Mouse (Mus musculus) liver, adult (tissue): ENCODE measurements around the gene Slc45a3.

ENCODE experiments used
- GATA4 ChIP-seq: IDR thresholded peaks from 2 replicates; pipeline ENCODE4 v1.6.1; 2014; ENCODE audit warnings: mild to moderate bottlenecking, low read length; ENCODE audit not compliant: insufficient replicate concordance

The Slc45a3 gene

GRCm38 (mm10) chr1:131954242-131954865, 8.4 kb upstream of the Slc45a3 start:
- TF ChIP-seq GATA4, result no peak

GRCm38 (mm10) chr1:131955131-131955757, 7.5 kb upstream of the Slc45a3 start:
- no peak for TF ChIP-seq GATA4

GRCm38 (mm10) chr1:131957416-131957815, 5.4 kb upstream of the Slc45a3 start:
- TF ChIP-seq GATA4, result no peak

DNA sequence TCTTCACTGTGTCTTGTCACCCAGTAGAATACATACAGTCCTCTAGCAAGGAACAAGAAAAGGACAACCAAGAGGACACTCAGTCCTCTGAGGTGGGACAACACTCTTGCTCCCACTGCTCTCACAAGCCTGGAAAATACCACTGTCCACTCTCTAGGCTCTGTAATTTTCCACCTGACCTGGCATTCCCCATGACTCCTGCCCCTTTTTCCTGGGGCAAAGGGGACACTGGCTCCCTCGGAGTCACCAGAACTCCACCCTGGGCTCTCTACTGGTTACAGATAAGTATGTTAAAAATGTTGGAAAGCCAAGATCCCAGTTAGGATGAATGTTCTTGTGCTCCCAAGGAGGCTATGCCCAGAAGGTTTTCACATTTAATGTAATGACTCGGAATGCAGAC, 1.8 kb upstream of the Slc45a3 start:
- no peak for TF ChIP-seq GATA4

- TF ChIP-seq GATA4, result no peak
Observed at GRCm38 (mm10) chr1:131963085-131963951, 551 bp downstream of the Slc45a3 start.

- TF ChIP-seq GATA4, result peak; percentile 93; the same call in 1 of the 2 replicates
Observed at GRCm38 (mm10) chr1:131964100-131964499, 1.3 kb downstream of the Slc45a3 start.

DNA sequence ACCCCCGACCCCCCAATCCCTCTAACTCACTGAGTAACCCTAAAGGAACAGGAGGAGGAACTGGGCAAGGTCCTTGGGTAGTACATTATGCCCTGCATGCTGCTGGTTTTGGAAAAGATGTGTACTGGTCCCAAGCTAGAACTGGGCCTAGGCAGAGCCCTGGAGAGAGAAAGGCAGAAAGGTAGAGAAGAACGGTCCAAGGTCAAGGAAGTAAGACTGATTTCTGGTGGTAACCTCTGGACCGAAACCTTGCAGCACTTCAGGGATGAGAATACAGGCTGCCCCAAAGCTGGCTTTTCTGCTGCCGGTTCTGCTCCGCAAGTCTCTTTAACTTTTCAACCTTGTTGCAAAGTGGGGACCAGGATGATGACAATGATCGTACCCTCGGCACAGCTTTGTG, 1.8 kb downstream of the Slc45a3 start:
- no peak for TF ChIP-seq GATA4

DNA sequence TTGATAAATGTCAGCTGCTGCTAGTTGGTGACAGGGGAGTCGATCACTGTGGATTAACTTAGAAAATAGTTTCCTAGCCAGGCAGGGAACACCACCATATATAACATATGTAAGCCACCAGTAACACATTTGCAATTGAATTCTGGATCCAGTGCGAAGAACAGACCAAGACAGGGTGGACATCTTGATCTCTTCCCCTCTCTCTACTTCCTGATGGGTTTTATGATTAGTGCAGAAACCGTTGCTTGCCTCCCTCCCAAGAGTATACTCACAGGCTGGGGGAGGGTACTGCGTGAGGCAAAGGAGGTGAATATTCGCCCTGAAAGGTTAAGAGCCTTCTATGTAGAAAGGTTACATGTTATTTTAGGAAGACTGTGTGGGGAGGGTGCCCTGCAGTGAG, 3.1 kb downstream of the Slc45a3 start:
- TF ChIP-seq GATA4, result no peak

GRCm38 (mm10) chr1:131967336-131967735, 4.6 kb downstream of the Slc45a3 start:
- no peak for TF ChIP-seq GATA4

- no peak for TF ChIP-seq GATA4
Observed at GRCm38 (mm10) chr1:131968556-131968955, 5.8 kb downstream of the Slc45a3 start.

- TF ChIP-seq GATA4, result no peak
Observed at GRCm38 (mm10) chr1:131968983-131969382, 6.2 kb downstream of the Slc45a3 start.

GRCm38 (mm10) chr1:131969825-131970224, 7.1 kb downstream of the Slc45a3 start:
- TF ChIP-seq GATA4, result no peak

- no peak for TF ChIP-seq GATA4
Observed at GRCm38 (mm10) chr1:131970322-131970660, 7.5 kb downstream of the Slc45a3 start.

DNA sequence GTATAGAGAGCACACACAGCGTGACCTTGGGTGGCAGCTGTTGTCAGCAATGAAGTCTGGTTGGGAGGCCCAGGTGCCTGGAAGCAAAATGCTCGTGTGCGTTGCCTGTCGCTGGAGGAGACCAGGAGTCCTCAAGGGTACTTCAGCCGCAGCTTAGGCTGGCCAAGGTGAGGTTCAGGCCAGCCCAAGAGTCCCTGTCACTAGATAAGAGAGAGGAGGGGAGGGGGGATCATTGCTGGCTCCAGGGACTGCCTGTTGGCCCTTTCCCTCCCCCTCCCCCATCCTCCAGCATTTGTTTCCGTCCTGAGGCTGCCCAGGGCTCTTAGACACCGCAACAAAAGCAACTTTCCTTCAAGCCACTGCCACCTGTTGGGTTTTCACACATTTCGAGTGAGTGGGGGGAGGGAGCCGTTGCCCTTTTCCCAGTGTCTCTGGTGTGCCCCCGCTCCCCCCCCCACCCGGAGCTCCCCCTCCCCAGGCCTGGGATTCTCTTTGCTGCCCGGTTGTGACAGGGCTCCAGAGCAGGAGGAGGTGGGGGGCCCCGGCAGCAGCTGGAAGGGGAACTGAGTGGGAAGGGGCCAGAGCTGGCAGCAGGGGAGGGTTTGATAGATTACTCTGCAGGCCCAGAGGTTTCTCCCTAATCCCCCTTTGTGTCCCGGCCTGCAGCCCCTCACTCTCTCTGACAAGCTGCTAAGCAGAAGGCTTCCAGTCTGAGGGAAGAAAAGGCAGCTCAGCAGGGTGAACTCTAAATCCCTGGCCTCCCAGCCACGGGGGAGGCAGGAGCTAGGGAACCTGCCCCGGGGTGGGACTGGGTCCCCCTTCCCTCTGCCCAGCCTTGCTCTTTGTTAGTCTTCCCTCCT, 8.1 kb downstream of the Slc45a3 start:
- TF ChIP-seq GATA4, result no peak
